Mouse (Mus musculus) induced T-regulatory cell, adult 2 months (primary cell): ENCODE measurements around the gene Lin7c.
A peak's percentile ranks its signal among the peaks of the same experiment; 100 is the strongest.

Experiments used
- DNase-seq: peaks from one replicate; pipeline ENCODE4 v3.0.0-alpha.2; 2012; ENCODE audit warnings: low read depth

The Lin7c gene

DNA sequence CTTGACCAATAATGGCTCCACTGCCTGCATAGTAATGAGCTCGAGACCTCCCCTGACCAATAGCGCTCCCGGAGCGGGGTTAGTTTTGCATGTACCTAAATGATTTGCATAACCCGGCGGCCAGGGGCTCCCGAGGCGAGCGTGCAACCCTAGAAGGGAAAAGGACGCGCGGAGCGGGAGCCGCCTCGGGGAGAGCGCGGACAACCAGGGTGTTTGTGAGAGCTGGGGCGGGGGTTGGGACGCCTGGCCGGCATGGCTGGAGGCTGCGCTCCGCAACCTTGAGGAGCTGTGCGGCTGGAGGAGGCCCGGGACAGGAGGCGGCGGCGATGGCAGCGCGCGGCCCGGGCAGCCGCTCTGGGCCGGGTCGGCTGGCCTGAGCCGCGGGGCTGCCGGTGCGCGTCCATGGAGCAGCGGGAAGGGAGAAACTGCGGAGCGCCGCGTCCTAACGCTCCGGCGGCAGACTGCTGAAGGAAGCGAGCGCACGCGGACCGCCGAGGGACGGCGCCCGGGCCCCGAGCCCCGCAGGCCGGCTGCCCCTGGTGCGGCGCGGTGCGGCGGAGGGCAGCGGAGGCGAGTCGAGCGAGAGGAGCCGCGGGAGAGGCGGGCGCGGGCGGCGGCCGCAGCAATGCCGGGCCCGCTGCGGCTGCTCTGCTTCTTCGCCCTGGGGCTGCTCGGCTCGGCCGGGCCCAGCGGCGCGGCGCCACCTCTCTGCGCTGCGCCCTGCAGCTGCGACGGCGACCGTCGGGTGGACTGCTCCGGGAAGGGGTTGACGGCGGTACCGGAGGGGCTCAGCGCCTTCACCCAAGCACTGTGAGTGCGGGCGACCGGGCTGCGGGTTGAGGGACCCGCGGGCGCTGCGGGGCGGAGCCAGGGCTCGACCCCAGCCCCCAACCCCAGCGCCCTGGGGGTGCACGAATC lies 27.1 kb downstream of the Lin7c start, which contains the start of gene Lgr4:
Gene Lgr4, plus strand, starts transcription at position 152 of the 918 bp plus-strand sequence.
- peak; percentile 82 for DNase-seq

DNA sequence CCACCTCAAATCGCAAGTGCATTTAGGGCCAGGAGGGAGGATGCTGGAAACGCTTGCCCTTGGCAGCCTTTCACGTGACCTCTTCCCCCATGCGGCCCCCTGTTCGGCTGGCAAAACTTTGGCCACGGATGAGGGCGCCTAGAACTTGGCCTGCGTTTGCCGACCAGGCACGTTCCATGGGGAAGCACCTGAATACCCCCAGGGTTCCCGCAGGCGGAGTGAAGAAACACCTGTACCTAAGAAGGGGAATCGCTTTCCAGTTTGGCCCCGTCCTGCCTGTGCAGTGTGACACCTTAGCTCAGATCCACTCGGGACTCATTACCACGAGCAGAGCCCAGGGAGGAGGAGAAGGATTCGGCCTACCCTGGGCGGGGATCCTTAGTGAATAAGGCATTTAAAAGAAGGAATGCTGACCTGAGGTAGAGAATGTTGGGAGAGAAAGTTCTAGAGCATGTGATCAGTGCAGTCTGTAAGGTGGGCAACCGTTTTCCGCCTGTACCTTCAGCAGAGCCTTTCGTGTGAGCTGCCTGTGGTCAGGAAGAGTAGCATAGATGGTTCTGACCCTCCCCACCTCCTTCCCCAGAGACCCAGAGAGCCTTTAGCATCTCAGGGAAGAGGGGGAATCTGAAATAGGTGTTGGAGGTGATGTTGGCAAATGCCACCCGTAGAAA lies 28.1 kb downstream of the Lin7c start:
- DNase-seq, result no peak

DNA sequence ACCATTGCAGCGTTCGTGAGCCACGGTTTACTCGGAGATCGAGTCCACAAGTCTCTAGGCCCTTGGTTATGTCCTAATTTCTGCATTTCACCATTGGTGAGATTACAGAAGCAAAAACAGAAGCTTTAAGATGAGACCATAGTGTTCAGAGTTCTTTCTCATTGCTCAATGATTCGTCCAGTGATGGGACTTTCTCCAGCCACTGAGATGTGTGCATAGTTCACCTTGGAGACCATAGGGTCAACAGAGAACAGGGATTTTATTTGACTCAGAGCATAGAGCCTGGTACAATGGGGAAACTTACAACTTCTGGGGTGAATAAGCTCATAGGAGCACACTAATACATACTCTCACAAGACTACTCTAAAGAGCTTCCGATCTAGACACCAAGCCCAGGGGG lies 29.8 kb downstream of the Lin7c start:
- DNase-seq, result no peak

DNA sequence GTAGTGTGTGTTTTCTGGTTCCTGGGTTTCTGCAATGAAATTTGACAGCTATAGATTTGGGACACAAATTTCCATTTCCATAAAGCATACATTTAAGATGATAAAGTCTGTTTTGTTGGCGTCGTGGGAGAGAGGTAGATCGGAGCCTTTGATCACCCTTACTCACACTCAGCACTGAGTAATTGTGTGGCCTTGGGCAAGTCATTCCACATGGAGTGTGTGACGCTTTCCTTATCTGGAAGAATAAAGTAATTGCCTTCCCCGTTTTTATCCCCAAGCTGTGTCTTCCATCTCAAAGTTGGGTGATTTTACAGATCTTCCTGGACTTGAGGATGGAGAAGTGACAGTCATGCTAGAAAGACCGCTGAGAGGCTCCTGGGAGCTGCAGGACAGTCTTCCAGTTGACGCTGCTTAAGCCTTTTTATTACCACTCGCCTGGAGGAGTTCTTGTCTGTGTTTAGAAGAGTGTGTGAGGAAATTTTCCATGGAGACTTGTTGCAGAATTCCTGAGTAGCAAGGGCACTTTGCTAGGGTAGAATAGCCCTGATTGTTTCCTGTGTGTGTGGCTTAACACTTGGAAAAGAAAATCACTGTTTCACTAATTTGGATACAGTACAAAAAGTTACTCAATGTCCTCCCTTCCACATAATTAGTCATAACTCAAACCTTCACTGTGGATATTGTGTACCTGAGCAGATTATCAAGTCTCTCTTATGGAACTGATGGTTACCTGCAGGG lies 30.8 kb downstream of the Lin7c start:
- DNase-seq, result no peak

DNA sequence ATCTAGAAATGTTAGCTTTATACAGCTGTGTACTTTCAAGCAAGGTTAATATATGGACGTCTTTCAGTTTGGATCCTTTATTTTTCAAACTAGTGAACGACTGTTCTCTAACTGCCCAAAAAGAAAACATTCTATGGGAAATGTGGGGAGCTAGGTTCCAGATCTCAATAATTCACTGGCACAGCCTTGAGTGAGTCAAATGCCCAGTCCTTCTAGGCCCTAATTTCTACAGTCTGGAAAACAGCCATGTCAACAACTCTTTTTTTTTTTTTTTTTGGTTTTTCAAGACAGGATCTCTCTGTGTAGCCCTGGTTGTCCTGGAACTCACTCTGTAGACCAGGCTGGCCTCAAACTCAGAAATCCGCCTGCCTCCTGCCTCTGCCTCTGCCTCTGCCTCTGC lies 31.7 kb downstream of the Lin7c start:
- DNase-seq, result no peak

DNA sequence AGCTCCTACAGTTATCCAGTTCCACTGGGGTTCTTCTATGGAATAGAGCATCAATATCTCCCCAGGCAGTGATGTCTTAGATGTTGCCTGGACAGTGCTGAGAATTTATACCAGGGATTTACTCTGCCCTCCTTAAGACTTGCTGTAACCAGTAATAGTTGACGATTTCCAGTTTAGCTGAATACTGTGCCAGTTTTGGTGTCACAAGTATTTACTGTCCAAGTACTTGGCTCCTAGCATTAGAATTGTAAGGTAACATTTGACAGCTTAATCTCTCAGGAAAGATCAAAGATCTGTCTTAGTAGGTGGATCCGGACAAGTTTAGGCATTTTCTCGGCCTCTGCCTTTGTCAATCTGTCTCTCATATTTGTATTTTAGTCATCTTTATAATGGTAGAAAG lies 32.4 kb downstream of the Lin7c start:
- no peak for DNase-seq

DNA sequence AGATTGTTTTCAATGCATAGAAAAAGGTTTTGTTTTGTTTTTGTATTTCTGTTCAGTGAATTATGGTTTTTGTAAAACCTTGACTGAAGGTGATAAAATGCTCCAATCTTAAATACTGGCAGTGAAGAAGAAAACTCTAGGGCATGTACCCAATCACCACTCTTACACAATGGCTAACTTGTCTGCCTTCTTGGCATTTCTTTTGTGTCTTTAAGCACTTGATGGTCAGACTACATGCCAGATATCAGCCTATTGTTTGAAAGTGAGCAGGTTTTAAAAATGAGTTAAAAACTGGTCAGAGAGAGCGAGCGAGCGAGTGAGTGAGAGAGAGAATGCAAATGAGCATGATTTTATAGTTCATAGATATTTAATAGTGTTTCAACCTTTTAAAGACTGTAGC lies 33.3 kb downstream of the Lin7c start:
- DNase-seq, result no peak

DNA sequence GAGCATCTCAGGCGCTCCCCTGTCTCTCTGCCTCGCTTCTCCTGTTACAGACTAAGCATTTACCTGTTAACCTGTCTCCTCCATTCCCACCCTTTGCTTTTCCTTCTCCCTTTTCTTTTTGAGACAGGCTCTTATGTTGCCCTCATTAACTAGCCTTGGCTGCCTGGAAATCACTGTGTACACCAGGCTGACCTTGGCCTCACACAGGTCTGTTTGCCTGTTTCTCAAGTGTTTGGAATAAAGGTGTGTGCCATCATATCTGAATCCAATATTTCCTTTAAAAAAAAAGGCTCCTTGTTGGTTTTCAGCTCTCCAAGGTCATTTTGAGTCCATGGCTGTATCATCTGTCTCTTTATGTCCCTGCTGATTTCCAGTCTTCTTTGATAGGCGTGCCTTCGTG lies 36.3 kb downstream of the Lin7c start:
- no peak for DNase-seq

DNA sequence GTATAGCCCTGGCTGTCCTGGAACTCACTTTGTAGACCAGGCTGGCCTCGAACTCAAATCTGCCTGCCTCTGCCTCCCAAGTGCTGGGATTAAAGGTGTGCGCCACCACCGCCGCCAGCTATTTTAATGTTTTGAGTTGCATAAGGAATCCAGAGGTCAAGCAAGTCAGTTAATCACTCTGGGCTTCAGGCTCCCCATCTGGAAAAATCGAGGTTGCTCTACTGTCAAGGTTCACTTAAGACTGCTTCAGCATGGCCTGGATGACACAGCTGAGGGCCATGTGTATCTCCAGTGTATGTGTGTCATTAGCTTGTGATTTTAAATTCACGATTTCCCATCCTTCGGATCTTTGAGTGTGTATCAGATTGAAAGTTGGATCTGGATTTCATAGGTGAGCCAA lies 36.8 kb downstream of the Lin7c start:
- no peak for DNase-seq

DNA sequence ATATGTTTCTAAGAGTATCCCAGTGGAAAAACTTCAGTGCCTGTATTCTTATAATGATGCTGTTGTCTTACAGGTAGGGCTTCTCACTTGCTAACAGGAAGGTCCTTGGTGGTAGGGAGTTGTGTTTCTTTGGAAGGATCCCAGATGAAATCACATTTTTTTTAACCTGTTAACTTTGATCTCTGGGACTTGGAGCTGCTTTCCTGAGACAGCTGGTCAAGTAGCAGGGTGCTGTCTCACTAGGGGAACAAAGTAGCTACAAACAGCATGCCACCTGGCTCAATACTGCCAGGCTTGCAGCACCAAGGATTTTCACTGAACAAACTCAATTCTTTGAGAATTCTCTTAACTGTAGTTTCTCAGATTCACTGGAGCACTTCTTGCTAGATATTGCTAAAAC lies 37.2 kb downstream of the Lin7c start:
- no peak for DNase-seq

DNA sequence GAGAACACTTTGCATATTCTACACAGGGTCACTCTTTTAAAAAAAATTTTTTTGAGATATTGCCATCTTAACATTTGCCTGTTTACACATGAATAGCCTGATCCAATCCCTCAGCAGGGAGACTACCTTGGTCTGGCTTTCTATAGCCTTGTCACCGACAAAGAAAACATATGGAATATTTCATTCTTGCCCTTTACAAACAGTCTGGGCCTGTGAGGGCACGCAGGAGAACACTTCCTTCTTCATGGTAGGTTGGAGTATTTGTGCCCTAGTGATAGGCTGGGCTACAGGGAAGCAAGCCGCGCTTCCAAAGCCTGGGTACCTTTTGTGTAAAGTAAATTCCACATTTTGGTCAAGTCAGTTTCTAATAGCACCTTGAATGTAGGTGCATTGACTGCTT lies 38.1 kb downstream of the Lin7c start:
- no peak for DNase-seq

DNA sequence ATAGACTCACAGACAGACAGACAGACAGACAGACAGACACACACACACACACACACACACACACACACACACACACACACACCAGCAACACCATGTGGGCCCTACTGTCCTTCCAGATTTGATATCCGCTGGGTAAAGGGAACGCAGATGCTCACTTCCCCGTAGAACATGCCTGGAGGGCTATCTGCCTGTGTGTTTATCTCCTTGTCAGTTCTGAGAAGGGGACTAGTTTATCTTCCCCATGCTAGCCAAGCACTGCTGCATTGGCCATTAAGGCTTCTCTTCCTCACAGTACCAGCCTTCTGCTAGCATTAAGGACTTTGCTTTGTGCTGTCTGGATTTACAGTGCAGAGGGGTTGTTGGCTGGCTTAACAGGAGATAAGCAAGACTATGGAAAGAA lies 38.6 kb downstream of the Lin7c start:
- DNase-seq, result no peak

DNA sequence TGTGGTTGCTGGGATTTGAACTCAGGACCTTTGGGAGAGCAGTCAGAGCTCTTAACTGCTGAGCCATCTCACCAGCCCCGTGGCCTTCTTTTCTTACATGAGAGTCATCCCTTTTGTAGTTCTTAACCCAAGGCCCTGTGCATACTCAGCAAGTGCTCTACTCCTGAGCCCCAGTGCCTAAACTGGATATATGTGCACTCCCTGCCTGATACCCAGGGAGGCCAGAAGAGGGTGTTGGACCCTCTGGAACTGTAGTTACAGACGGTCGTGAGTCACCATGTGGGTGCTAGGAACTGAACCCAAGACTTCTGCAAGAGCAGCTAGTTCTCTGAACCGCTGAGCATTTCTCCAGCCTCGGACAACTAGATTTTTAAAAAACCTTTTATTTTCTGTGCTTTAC lies 39.7 kb downstream of the Lin7c start:
- no peak for DNase-seq

DNA sequence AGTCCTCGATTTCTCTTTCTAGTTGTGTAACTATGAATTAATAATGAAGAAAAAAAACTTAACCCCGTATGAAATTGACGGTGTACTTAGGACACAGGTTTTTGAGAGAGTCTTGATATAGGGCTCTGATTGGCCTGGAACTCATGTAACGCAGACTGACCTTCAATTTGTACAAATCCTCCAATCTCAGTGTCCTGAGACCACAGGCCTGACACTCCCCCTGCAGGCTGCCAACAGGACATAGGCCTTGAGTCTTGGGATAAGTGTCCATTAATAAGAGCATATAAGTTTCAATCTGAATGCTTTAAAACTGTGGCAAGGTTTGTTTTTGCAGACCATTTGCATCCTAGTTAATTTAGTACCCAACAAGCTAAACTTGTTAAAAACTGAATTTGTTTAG lies 40.1 kb downstream of the Lin7c start:
- no peak for DNase-seq

DNA sequence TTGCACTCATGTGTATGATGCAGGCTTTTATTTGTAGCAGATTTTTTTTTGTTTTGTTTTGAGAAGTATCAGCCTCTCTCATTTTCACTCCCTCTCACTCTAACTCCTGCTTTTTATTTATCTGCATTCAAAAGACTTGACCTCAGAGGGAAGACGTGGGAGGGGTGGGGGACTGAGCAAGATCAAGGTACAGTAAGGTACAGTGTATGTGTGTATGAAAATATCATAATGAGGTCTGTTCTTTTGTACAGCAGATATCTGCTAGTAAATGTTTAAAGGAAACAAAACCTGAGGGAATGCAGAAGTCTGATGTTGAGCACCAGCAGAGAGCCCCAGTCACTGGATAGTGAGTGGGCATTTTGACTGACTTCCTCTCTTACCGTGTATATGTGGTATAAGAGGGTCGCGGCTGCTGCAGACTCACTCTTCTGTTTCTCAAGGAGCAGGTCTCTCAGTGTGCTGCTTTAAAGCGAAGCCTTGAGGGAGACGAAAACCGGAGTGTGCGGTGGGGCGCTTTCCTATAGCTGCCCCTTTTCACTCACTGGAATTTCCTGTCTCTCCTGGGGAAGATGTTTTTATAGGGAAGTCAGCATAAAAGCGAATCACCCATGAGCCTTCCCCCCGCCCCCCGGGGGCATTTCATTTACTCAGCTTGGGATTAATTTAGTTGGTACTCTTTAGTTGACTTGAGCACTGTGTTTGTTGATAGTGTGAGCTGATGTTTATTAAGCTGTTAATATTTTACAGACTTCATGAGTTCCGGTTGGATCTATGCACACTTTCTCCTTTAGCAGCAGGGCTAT lies 41.5 kb downstream of the Lin7c start:
- no peak for DNase-seq

DNA sequence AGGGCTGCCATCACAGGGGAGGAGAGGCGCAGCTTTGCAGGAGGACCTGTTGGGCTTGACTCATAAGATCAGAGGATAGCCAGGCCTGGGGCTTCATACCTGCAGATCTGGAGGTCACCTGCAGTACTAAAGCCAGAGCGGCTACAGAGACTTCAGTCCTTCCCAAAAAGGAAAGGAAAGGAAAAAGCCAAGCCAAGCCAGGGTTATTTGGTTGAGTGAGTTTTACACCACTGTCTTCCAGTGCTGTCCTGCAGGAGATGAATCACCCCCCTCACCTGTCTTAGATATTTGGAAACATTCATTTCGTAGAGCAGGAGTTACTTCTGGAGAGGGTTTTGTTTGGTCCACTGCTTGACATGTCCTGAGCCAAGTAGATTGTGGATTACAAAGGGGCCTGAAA lies 42.5 kb downstream of the Lin7c start:
- DNase-seq, result no peak

DNA sequence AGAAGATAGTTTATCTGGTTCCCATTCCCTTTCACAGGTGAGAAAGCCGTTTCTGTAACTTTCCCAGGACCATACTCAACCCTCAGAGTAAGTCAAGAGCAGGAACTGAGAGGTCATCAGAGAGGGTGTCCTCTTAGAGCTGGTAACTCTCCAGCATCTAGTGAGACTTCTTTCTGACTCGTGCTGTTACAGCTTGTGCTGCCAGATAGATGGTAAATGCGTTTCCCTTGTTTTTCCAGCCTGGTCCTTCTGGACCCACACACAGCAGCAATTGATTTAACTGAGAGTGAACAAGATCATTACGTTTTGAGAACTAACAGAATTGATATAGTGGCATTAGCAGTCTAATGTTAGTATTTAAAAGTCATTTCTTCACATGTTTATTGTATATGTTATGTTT lies 43.4 kb downstream of the Lin7c start:
- DNase-seq, result no peak

DNA sequence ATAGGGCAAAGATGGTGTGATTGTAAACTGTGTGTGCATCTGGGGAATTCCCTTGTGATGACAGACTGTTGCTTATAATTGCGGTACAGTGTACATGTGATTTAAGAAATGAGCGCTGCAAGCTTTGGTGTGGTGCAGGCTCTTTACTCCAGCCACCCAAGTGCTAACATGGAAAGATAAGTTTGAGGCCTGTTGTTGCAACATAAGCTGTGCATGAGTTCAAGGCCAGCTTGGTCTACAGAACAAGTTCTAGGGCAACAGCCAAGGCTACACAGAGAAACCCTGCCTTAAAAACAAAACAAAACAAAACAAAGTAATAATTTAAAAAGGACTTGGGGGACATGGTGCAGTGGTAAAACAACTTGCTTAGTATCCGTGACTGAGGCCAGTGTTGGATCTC lies 44.5 kb downstream of the Lin7c start:
- no peak for DNase-seq

DNA sequence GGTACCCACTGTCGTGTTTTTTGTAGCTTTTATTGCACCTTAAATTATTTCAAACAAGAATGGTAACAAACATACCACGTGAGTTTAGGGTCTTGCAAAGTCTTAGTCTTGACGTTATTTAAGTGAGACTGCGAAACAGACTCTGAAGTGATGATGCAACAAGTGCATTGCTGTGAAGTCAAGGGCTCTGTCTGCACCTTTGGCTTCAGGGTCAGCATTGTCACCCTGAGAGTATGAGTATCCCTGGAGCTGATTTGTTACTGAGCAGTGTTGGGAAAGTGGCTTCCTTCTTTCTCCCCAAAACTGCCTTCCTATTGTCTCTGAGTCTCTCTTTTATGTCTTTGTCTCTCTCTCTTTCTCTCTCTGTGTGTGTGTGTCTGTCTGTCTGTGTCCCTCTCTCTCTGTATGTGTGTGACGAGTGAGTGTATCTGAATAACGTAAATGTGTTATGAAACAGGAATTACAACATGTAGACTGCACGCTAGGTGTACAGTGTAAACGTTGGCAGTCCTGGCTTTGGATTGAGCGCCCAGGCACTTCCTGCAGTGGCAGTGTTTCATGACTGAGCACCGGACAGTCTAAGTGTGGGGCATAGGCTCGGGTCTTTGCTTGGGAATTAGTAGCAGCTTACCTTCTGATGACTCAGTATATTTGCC lies 45.2 kb downstream of the Lin7c start:
- DNase-seq, result no peak

DNA sequence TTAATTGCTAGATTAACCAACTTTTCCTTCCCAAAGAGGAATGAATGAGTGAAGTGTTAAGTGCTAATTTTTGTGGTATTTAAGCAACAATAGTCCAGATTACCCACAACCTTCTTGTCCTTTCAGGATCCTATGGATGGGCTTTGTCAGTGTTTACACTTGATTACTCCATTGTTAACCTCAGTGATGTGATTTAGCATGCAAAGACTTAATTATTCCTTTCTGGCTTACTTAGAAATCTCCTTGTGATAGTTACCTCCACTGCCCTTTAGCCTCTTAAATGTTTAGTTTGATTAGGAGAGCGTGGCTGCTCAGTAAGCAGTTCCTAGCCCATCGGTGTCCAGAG lies 45.7 kb downstream of the Lin7c start:
- no peak for DNase-seq

DNA sequence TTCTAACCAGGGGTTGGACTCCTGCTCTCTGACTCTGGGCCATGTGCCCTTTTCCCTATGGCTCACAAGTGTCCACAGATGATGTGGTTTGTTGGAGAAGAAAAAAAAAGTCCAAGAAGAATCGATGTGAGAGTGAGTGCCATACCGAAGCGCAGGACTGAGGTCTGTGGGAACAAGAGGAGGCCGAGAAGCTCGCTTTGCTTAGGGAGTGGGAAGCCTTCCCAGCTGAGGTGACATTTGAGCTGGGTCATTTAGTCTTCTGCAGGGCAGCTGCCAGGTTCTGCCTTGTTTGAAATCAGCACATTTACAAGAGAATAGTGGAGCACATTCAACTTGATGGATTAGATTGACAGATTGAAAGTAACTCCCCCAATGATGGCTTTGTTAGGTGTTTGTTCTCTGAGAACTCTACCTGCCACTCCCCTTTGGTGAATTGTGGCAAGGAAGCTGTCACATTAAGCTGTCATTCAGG lies 51.4 kb downstream of the Lin7c start:
- DNase-seq, result no peak
